Comparison of ENCODE assay signal across 14 mouse cellular contexts in the genomic region with DNA sequence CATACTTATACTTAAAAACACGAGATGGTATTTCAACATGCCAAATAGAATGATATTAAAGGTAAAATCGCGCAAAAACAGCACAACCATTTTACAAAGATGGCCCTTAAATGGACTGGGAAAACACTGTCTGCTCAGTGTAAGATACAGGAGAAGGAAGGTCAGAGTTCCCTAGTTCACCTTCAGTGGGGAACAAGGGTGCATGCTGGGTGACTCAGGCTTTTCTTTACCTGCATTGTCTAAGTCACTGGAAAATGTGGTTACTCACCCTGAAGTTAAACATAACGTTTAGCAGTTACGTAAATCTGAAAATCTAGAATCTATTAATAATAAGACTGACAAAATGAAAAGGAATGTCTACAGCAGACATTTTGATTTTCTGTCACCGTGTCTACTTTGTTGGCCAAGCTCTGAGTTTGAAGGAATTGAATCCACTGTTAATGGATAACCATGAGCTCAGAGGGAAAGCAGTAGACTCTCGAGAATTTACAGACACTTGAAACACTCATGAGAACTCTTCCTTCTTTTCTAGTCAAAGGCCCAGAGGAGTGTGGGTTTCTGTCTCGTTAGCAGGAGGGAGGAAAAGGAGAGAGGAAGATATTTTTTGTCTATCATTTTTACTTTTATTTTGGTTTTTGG.
"Had no signal": no experiment of that assay in that cellular context is flagged by ENCODE, and none has a peak within 500 bp of the region (broad histone marks: within the 10 kb centered on the region; RNA-seq: fewer than 3 reads in every experiment).

No protein-coding gene starts in this region.

- H3K9ac ChIP-seq: intestine, embryonic 15.5 days; limb, embryonic 12.5 days; liver, embryonic 13.5 days; liver, postnatal 0 days; midbrain, embryonic 13.5 days had no signal

- H3K4me3 ChIP-seq: intestine, embryonic 15.5 days; layer of hippocampus, adult 2 months; limb, embryonic 12.5 days; liver, embryonic 13.5 days; midbrain, embryonic 13.5 days had no signal

- H3K36me3 ChIP-seq: intestine, embryonic 15.5 days; limb, embryonic 12.5 days; liver, embryonic 13.5 days; midbrain, embryonic 13.5 days had no signal

- DNase-seq: kidney, adult 18-20 months; kidney, postnatal 4 days; liver; liver, embryonic 13.5 days; liver, postnatal 0 days; lung, postnatal 14 days; right cerebral cortex, adult 18-20 months; spleen, adult 18-20 months; thymus, adult 18-20 months; thymus, postnatal 14 days had no signal

- ATAC-seq: intestine, embryonic 15.5 days; liver, postnatal 0 days; midbrain, embryonic 13.5 days had no signal

- H3K9me3 ChIP-seq: intestine, embryonic 15.5 days; limb, embryonic 12.5 days; liver, embryonic 13.5 days; midbrain, embryonic 13.5 days had no signal

- H3K27ac ChIP-seq: intestine, embryonic 15.5 days; layer of hippocampus, adult 2 months; limb, embryonic 12.5 days; liver, embryonic 13.5 days; midbrain, embryonic 13.5 days had no signal

- H3K4me1 ChIP-seq: intestine, embryonic 15.5 days; liver, embryonic 13.5 days; midbrain, embryonic 13.5 days had no signal

- H3K4me2 ChIP-seq: intestine, embryonic 15.5 days; limb, embryonic 12.5 days; liver, embryonic 13.5 days; midbrain, embryonic 13.5 days had no signal

- H3K27me3 ChIP-seq: intestine, embryonic 15.5 days; limb, embryonic 12.5 days; liver, embryonic 13.5 days; midbrain, embryonic 13.5 days had no signal
